Mouse (Mus musculus): Measurements from ENCODE around the gene Fstl4. TPM values are rescaled to one million over a fixed set of nuclear protein-coding genes. Genes with fewer than 3 reads are reported as not detected.

The Fstl4 gene
- polyA plus RNA-seq, 1 experiment from 2014 or later = 15.9 TPM

DNA sequence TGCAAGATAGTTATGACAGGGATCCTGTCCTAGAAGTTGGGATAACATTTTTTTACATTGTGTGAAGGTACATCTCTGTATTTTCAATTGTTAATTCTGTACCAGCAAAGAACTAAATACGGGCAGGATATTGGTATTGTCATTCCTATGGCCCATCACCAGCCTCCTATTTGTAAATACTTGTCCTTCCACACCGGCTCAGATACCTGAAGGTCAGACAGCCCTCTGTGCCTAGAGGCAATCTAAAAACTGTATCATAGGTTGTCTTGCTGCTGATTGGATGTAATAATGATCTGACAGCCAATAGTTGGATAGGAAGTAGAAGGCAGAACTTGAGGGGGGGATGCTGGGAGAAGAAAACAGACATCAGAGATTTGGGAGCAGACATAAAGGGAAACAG is 432.7 kb downstream of the Fstl4 start:
- H3K9me3 ChIP-seq (replicated peaks) = no peaks in the 10 kb centered on the region
- WGBS = 88% methylated on average over 2 of the region's 2 CpGs
- H3K27me3 ChIP-seq (replicated peaks) = no peaks in the 10 kb centered on the region
- H3K4me2 ChIP-seq = no peak overlapping the region
- no peaks in the 10 kb centered on the region for H3K36me3 ChIP-seq
- no peak overlapping the region for H3K9ac ChIP-seq (replicated peaks)
- H3K27ac ChIP-seq (replicated peaks) = no peak overlapping the region
- no peak for ATAC-seq (ENCODE audit: low FRiP score)
- no peaks in the 10 kb centered on the region for H3K4me1 ChIP-seq
- no peak overlapping the region for H3K4me3 ChIP-seq (replicated peaks)

DNA sequence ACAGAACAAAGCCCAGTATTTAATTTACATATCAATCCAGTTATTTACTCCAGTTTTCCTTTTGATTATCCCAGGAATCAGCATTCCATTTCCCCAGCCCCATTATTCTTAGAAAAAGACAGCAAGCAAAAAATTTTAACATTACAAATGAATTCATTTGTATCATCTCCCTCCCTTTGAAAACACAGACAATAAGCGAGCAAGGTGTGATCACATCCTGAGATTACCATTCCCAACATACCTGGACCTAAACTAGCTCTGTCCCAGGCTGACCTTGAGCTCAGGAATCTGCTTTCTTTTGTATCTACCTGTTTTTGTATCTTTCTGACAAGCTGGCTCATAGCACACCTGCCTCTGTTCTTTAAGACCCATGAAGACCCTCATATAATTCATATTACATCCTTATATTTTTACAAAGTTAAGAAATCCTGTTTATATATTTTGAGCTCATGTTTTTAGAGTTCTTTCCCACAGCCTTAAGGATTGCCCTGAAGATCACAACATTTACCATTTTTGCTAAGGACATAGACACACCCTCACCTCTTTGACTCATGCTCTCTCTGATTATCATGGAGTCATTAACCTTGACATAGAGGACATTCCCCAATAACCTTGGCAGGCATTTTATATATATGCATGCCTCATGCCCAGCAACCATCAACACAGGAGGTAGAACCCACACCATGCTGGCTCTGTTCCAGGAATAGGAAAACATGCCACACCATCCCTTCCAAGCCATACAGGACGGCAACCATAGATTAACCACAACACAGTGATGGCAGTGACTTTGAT is 438.2 kb downstream of the Fstl4 start:
- Histone ChIP-seq H3K27ac (replicated peaks) (no peak overlapping the region), H3K9ac (replicated peaks) (no peak overlapping the region), H3K27me3 (replicated peaks) (no peaks in the 10 kb centered on the region), H3K4me1 (no peaks in the 10 kb centered on the region), H3K9me3 (replicated peaks) (no peaks in the 10 kb centered on the region; the same call in 1 of the 2 replicates), H3K4me3 (replicated peaks) (no peak overlapping the region), H3K36me3 (no peaks in the 10 kb centered on the region), H3K4me2 (no peak overlapping the region)
- 87% methylated on average over 2 of the region's 2 CpGs for WGBS
- ATAC-seq (ENCODE audit: low FRiP score) = no peak

DNA sequence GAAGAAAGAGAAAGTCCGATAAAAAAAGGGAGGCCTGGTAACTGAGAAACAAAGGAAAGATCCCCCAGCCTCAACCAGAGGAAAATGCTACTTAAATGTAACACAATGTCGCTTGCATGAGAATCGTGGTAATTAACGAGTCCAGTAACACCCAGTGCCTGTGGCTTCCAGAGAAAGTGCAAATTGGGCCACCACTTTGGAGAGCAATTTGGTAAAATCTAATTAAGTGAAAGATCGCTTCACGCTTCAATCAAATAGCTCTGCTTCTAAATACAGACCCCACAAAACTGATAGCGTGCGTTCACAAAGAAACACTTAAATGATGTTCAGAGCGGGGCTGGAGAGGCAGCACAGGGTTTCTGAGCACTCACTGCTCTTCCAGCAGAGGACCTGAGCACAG is 446.4 kb downstream of the Fstl4 start:
- Histone ChIP-seq H3K27me3 (replicated peaks) (no peaks in the 10 kb centered on the region), H3K4me2 (no peak overlapping the region), H3K9me3 (replicated peaks) (no peaks in the 10 kb centered on the region), H3K4me3 (replicated peaks) (no peak overlapping the region), H3K36me3 (no peaks in the 10 kb centered on the region), H3K9ac (replicated peaks) (no peak overlapping the region), H3K27ac (replicated peaks) (no peak overlapping the region), H3K4me1 (no peaks in the 10 kb centered on the region)
- ATAC-seq (ENCODE audit: low FRiP score) = no peak
- 63% methylated on average over 9 of the region's 9 CpGs for WGBS

DNA sequence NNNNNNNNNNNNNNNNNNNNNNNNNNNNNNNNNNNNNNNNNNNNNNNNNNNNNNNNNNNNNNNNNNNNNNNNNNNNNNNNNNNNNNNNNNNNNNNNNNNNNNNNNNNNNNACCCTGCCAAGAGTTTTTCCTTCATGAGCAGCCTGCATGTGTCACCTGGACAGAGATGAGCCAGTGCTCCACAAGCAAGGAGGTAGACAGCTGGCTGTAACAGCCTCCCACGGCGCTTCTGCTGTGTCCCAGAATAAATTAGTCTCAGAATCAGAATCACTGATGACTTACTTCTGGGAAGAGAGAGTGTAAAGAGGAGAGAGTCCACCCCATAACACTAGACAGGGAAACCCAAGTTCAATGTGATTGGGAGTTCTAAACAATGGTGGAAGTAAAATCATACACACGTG is 464.6 kb downstream of the Fstl4 start:
- Histone ChIP-seq H3K4me3 (replicated peaks) (no peak overlapping the region), H3K4me2 (no peak overlapping the region), H3K4me1 (peaks cover 7% of the 10 kb centered on the region; the same call in 1 of the 2 replicates), H3K27me3 (replicated peaks) (no peaks in the 10 kb centered on the region), H3K27ac (replicated peaks) (no peak overlapping the region), H3K9ac (replicated peaks) (no peak overlapping the region), H3K36me3 (no peaks in the 10 kb centered on the region), H3K9me3 (replicated peaks) (no peaks in the 10 kb centered on the region)
- WGBS = 68% methylated on average over 3 of the region's 3 CpGs
- ATAC-seq (ENCODE audit: low FRiP score) = no peak

DNA sequence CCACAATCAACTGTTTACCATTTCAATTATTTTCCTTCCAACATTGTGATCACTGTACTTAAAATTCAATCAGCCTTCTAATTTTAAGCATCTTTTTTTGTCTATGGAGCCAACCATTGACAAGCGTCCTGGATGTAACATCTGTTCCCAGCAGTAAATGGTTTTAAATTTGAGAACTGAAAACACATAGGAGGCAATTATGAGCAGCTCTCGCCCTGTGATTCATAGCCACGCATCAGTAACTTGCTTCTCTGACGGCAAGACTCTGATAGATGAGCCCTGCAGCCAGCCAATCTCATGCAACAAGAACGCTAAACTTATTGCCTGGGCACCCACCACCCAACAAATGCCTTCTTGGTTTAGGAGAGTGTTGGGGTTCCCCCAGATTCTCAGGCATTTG is 467.4 kb downstream of the Fstl4 start:
- Histone ChIP-seq H3K36me3 (no peaks in the 10 kb centered on the region), H3K27me3 (replicated peaks) (no peaks in the 10 kb centered on the region), H3K27ac (replicated peaks) (no peak overlapping the region), H3K9ac (replicated peaks) (no peak overlapping the region), H3K9me3 (replicated peaks) (no peaks in the 10 kb centered on the region), H3K4me3 (replicated peaks) (no peak overlapping the region), H3K4me2 (no peak overlapping the region), H3K4me1 (peaks cover 7% of the 10 kb centered on the region; the same call in 1 of the 2 replicates)
- WGBS = 45% methylated on average over 5 of the region's 5 CpGs
- ATAC-seq (ENCODE audit: low FRiP score) = no peak

DNA sequence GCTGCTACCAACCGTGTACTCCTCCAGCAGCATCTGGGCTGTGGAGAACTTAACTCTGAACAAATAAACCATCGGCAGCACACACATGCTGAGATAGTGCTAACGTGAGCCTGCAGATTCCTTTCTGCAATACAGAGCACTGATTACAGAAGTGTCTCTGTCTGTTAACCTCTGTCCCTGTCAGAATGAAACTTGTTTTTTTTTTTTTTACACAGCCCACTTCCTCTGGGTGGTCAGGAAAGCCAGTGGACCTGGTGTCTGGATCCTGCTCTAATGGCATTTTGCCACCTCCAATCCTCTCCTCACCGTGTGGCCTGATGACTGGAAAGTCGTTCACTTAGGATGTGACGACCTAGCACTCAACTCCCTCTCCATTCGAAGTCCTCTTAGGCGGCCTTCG is 469.2 kb downstream of the Fstl4 start:
- Histone ChIP-seq H3K4me3 (replicated peaks) (no peak overlapping the region), H3K36me3 (no peaks in the 10 kb centered on the region), H3K4me2 (no peak overlapping the region), H3K9ac (replicated peaks) (no peak overlapping the region), H3K27me3 (replicated peaks) (no peaks in the 10 kb centered on the region), H3K4me1 (peaks cover 7% of the 10 kb centered on the region; the same call in 1 of the 2 replicates), H3K9me3 (replicated peaks) (no peaks in the 10 kb centered on the region), H3K27ac (replicated peaks) (no peak overlapping the region)
- ATAC-seq (ENCODE audit: low FRiP score) = no peak
- 71% methylated on average over 9 of the region's 9 CpGs for WGBS
